Mouse (Mus musculus): ENCODE measurements around the gene Zfp956.
"Not testable (repeated sequence)": the region's sequence is repeated elsewhere in the genome, so short reads cannot be mapped to it uniquely, and the experiment has no call there.

DNA sequence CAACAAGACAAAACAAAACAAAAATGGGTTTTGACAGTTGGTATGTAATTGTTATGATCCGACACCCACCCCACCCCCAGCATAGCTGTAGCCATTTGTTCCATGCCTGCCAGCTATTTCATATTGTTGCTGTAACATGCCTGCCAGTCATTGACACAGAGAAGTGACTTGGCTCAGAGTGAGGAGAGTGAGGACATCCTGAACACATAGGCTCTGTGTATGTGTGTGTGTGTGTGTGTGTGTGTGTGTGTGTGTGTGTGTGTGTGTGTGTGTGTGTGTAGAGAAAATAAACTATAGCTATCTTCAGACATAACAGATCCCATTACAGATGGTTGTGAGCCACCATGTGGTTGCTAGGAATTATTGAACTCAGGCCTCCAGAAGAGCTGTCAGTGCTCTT lies 15.0 kb downstream of the Zfp956 start:
- TF ChIP-seq CTCF (IDR thresholded peaks at IDR 0.05; ENCODE audit: low read depth, low read length); POLR2A (IDR thresholded peaks at IDR 0.05; ENCODE audit: extremely low read depth, insufficient read depth, low read length): not testable (repeated sequence)

Data from liver, adult 2 months (tissue).